Mouse (Mus musculus) spleen, postnatal 36 days (tissue): ENCODE data around the gene Ccni.
A peak's percentile ranks its signal among the peaks of the same experiment; 100 is the strongest.

Experiments
- DNase-seq, 2 experiments: peaks; one replicate each; pipeline ENCODE4 v3.0.0; 2022; ENCODE audit warnings: low spot score in 2 of 2, mixed read lengths in 1 of 2

The Ccni gene

DNA sequence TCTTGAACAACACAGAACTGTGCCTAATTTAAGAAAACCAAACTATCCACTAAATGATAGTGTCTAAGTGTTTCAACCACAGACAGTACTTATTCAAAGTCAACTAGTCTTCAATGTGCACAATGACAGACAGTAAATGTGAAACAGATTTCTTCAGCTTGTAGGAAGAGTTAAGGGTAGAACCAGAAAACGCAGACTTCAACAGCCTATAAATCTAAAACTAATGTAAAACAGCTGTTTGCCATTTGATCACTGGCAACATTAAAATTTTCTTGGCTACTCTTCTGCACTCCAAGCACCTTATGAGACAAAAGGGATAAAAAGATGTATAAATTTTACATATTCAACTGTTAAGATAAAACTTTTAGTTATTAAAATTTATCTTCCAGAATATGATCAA is 5.1 kb downstream of the Ccni start:
- no peak for DNase-seq

DNA sequence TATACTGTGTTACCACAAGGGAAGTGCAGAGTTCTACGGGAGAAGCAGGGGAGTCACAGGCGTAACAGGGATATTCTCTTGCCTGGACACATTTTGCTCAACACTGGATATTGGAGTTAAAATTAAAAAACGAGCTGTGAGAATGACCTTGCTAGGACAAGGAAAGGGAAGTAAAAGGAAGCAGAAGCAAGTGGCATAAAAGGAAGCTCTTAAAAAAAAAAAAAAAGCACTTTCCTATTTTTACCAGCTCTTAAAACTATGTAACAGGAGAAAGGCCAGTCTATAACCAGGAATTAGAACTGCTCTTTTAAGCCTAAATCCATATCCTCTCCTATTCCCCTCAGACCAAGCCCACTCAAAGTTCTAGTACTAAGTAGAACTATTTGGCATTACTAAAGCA is 8.1 kb downstream of the Ccni start:
- DNase-seq: no peak

GRCm38 (mm10) chr5:93190428-93190827 is 15.9 kb downstream of the Ccni start:
- no peak for DNase-seq

- DNase-seq: no peak
Observed at GRCm38 (mm10) chr5:93189607-93190006, 16.7 kb downstream of the Ccni start.

- no peak for DNase-seq
Observed at GRCm38 (mm10) chr5:93184548-93184947, 21.7 kb downstream of the Ccni start.

DNA sequence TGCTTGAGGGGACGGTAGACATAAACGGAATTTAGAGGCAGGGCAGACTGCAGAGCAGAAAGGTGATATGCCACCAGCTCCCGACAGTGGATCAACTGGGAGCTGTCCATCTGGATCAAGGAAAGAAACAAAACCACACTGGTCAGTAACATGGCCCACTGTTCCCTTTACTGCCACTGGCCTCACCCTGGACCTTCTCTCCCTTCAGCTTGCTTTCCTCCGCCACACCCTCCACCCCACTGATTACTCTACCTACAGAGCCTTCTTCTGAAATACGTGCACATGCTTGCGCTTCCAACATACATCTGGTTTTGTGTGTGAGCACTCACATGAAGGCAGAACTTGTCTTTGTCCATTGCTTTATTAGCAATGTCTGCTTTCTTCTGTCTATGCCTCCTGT is 23.0 kb downstream of the Ccni start:
- DNase-seq: no peak

DNA sequence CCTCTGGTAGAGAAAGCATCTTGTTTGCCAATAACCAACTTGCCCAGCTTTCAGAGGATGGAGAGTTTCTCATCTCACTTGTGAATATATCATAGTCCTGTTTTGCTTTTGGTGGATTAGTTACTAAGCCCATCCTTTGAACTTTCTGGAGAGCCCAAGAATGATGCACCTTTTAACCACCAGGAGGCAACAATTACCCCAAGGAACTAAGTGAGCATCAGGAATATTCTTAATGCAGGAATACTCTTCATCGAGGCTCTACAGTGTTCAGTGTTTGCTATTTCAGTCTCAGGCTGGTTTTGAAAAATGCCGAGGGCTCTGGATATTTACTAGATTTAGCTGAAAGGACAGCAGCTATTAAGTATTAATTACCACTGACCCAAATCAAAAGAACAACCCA is 26.0 kb downstream of the Ccni start:
- DNase-seq: peak in 1 of 2 experiments; percentile 11

GRCm38 (mm10) chr5:93178616-93179015 is 27.7 kb downstream of the Ccni start:
- DNase-seq: no peak

DNA sequence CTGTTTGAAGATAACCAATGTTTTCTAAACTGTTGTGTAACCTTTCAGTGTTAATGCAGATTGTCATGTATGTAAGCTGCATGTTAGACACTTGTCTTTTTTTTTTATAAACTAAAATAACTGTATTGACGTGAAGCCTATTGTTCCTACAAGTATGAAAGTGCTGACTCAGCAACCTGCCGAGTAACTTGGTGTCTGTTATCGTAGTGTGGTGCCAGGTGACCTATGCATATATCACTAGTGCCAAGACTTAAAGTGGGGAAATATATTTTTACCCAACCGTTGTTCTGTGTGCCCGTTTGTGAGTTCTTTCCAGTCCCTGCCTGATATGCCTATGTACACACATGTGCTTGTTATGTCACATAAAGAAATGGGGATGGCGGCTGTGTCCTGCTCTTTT is 31.6 kb downstream of the Ccni start:
- no peak for DNase-seq

- DNase-seq: no peak
Observed at GRCm38 (mm10) chr5:93172536-93172935, 33.8 kb downstream of the Ccni start.

- DNase-seq: no peak
Observed at GRCm38 (mm10) chr5:93171420-93171819, 34.9 kb downstream of the Ccni start.

- no peak for DNase-seq
Observed at GRCm38 (mm10) chr5:93168654-93169053, 37.6 kb downstream of the Ccni start.

DNA sequence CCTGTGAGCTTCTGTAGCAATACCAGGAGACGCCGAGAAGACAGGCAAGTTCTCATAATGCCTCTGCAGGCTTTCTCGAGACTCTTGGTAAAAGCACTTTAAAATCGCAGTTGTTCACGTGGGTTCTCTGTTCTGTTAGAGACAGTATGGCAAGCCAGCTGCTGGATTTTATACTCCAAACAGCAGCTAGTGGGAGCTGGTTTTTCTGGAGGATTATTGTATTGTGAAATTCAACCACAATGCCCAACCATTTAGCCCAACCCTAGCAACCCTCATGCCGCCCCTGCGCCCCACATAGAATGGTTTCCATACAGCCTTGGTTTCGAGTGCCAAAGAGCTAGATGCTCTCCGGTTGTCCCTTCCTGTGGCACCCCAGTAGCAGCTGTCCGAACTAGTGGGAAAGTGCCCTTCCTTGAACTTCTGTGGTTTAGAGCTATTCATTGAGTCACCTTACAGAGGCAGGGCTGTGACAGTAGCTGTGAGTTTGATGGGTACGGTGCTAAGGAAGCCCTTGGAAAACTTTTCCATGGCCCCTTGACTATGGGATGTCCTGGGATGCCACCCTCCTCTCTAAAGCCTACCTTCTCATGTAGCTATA is 38.3 kb downstream of the Ccni start:
- no peak for DNase-seq

- no peak for DNase-seq
Observed at GRCm38 (mm10) chr5:93163541-93163940, 42.8 kb downstream of the Ccni start.

DNA sequence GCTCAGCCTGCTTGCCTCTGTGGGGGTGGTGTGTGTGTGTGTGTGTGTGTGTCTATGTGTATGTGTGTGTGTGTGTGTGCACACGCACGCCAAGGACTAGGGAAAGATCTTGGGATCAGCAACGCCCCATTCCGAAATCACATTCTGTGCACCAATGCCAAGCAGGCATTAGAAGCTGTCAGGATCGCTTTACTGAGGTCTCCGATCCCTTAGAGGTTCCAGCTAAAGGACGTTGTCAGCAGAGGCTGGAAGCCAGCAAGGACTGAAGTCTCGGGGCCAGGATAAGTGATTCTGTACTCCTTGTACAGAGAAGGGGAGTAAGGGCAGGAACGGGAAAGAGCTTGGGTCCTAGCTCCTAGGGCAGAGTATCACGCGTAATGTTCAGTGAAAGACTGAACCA is 51.9 kb downstream of the Ccni start:
- no peak for DNase-seq

- peak; percentile 75 to 81 for DNase-seq
Observed at GRCm38 (mm10) chr5:93152451-93152850, 53.8 kb downstream of the Ccni start.

GRCm38 (mm10) chr5:93151985-93152384 is 54.3 kb downstream of the Ccni start:
- DNase-seq: peak; percentile 50 to 58

- DNase-seq: no peak
Observed at GRCm38 (mm10) chr5:93149969-93150777, 56.1 kb downstream of the Ccni start.

DNA sequence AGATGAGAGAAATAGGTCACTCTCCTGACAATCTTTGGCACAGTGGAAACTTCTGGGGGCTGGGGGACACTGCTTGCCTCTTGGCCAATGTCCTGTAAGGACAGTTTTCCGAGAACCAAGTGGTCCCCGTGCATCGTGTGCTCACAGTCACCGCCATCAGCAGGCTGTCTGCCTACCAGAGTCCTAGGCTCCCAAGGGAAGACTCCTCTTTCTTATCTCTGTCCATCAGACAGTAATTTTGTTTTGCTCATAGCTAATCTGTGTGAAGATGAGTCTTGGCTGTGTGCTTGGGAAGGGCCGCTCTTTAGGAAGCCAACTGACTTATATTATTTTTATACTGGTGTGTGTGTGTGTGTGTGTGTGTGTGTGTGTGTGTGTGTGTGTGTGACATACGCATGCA is 60.8 kb downstream of the Ccni start:
- no peak for DNase-seq

GRCm38 (mm10) chr5:93144874-93145273 is 61.4 kb downstream of the Ccni start:
- no peak for DNase-seq

GRCm38 (mm10) chr5:93143360-93144091 is 62.8 kb downstream of the Ccni start:
- no peak for DNase-seq

DNA sequence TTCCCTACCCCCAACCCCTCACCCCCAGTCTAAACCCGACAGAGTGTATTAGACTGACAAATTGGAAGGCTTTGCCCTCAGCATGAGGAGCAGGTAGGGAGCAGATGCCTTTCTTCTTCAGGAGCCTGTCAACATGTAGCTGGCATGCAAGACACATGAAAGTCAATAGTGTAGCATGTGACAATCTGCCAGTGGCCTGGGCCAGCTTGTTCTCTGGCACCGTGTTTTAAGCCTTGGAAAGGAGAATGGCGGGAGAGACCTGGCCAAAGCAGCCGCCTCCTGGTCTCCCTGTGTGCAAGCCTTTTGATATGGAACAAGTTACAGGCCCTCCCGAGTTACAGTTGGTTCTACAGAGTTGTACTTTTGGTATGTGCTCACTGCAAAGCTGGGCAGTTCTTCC is 65.5 kb downstream of the Ccni start:
- no peak for DNase-seq

DNA sequence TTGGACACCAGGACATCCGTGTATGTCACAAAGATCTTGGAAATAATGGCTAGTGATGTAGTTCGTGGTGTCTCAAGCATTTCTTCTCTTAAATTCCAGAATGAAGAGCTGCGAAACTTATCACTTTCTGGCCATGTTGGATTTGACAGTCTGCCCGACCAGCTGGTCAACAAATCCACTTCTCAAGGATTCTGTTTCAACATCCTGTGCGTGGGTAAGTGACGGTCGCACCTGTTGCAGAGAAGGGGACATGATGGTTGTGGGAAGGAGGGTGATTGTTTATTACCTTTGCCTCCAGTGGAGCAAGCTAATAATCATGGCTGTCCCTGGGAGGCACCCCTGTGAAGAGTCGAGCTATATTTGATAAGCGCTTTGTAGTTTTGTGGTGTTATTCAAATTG is 66.9 kb downstream of the Ccni start:
- DNase-seq: no peak
